Mouse (Mus musculus) CH12.LX (cell line): Measurements from ENCODE around the gene Nek6. TPM values are rescaled to one million over a fixed set of nuclear protein-coding genes. Genes with fewer than 3 reads are reported as not detected.

ENCODE experiments used
- DNase-seq: peaks from one replicate; pipeline ENCODE4 v3.0.0-alpha.2; 2013; ENCODE audit errors: extremely low read depth
- H3K27ac ChIP-seq: 2 replicates; pipeline ENCODE4 v1.5.1; 2012; ENCODE audit warnings: low read depth, mild to moderate bottlenecking, control low read depth, moderate library complexity; ENCODE audit not compliant: insufficient read depth
- H3K27me3 ChIP-seq: replicated peaks from 2 replicates; pipeline ENCODE3; 2012; ENCODE audit warnings: inconsistent platforms
- H3K36me3 ChIP-seq, 2 experiments: replicated peaks in 1 of 2; 2 replicates each; pipeline versions ENCODE3 to v1.6.1; 2012; ENCODE audit warnings: inconsistent platforms in 1 of 2, low read length in 1 of 2, mild to moderate bottlenecking in 1 of 2, mixed read lengths in 1 of 2, moderate library complexity in 1 of 2; ENCODE audit not compliant: control insufficient read depth in 1 of 2, insufficient read depth in 1 of 2
- H3K4me1 ChIP-seq, 2 experiments: 2 replicates each; pipeline ENCODE4 v1.6.1; 2012; ENCODE audit warnings: inconsistent platforms in 1 of 2, moderate library complexity in 1 of 2; ENCODE audit not compliant: insufficient read depth in 2 of 2, control insufficient read depth in 1 of 2
- H3K4me2 ChIP-seq: 2 replicates; pipeline ENCODE4 v1.6.1; 2012; ENCODE audit warnings: low read depth, mild to moderate bottlenecking, control low read depth; ENCODE audit not compliant: poor library complexity, insufficient read depth, severe bottlenecking
- H3K4me3 ChIP-seq, 3 experiments: fragments of 150-350 bp in 1 of 3; sonication (generic) in 1 of 3; replicated peaks in 1 of 3; 2 replicates each; pipeline versions ENCODE3 to v1.5.1; 2011 to 2012; ENCODE audit warnings: low read depth in 2 of 3, low read length in 2 of 3, mild to moderate bottlenecking in 2 of 3, moderate library complexity in 2 of 3, control low read depth in 1 of 3, improper control_type of control experiment in 1 of 3, inconsistent platforms in 1 of 3, mixed read lengths in 1 of 3; ENCODE audit not compliant: poor library complexity in 1 of 3
- H3K79me2 ChIP-seq: replicated peaks from 2 replicates; pipeline ENCODE4 v1.6.1; 2012; ENCODE audit warnings: mild to moderate bottlenecking, moderate library complexity; ENCODE audit not compliant: control insufficient read depth, poor library complexity, insufficient read depth, severe bottlenecking; ENCODE audit errors: extremely low read depth
- H3K9ac ChIP-seq: 2 replicates; pipeline ENCODE4 v1.6.1; 2012; ENCODE audit warnings: low read depth, mild to moderate bottlenecking, control low read depth, moderate library complexity; ENCODE audit not compliant: insufficient read depth
- H3K9me3 ChIP-seq: replicated peaks from 2 replicates; pipeline ENCODE3; 2012; ENCODE audit warnings: low read length, inconsistent platforms, mixed read lengths
- E2F4 ChIP-seq: IDR thresholded peaks from 2 replicates; pipeline ENCODE4 v1.6.1; 2011; ENCODE audit warnings: low read depth, low read length, improper control_type of control experiment; ENCODE audit not compliant: insufficient replicate concordance
- EP300 ChIP-seq: IDR thresholded peaks from 2 replicates; pipeline ENCODE4 v1.6.1; 2011; ENCODE audit warnings: low read length, improper control_type of control experiment
- IRF4 ChIP-seq: IDR thresholded peaks from 2 replicates; pipeline ENCODE4 v1.6.1; 2014; ENCODE audit warnings: low read depth, mild to moderate bottlenecking, inconsistent platforms, low read length, improper control_type of control experiment
- JUND ChIP-seq: conservative IDR thresholded peaks from 2 replicates; pipeline ENCODE4 v1.6.1; 2011; ENCODE audit warnings: low read depth, low read length, improper control_type of control experiment
- MAZ ChIP-seq: IDR thresholded peaks from 2 replicates; pipeline ENCODE4 v1.6.1; 2012; ENCODE audit warnings: low read depth, mild to moderate bottlenecking, inconsistent platforms, low read length, improper control_type of control experiment, moderate library complexity
- MEF2A ChIP-seq: IDR thresholded peaks from 2 replicates; pipeline ENCODE4 v1.6.1; 2014; ENCODE audit warnings: low read depth, mild to moderate bottlenecking, inconsistent platforms, low read length, improper control_type of control experiment, borderline replicate concordance
- NELFE ChIP-seq: IDR thresholded peaks from 2 replicates; pipeline ENCODE4 v1.6.1; 2011; ENCODE audit warnings: low read depth, low read length, improper control_type of control experiment
- POLR2A ChIP-seq: IDR thresholded peaks from 2 replicates; pipeline ENCODE4 v1.6.1; 2011; ENCODE audit warnings: low read depth, mild to moderate bottlenecking, improper control_type of control experiment, low read length
- RAD21 ChIP-seq: IDR thresholded peaks from 2 replicates; pipeline ENCODE4 v1.6.1; 2011; ENCODE audit warnings: low read depth, mild to moderate bottlenecking, low read length, improper control_type of control experiment, moderate library complexity
- SIN3A ChIP-seq: IDR thresholded peaks from 2 replicates; pipeline ENCODE4 v1.6.1; 2012; ENCODE audit warnings: low read length, improper control_type of control experiment, inconsistent platforms
- ZC3H11A ChIP-seq: IDR thresholded peaks from 2 replicates; pipeline ENCODE4 v1.6.1; 2012; ENCODE audit warnings: low read depth, mild to moderate bottlenecking, inconsistent platforms, low read length, improper control_type of control experiment
- dilution Hi-C: fragments of 300-500 bp; cut with MboI; formaldehyde crosslinking; loops from 2 replicates; pipeline ENCODE4 v1.14.3; 2020; ENCODE audit warnings: low sequenced_read_pairs; ENCODE audit not compliant: extremely low pct_unique_long_range_greater_than_20kb, extremely low pct_ligation_motif_present
- in situ Hi-C: fragments of 300-500 bp; cut with MboI; formaldehyde crosslinking; loops from 3 replicates; pipeline ENCODE4 v1.14.3; 2019; ENCODE audit warnings: low sequenced_read_pairs, low pct_ligation_motif_present, low pct_unique_long_range_greater_than_20kb, mixed read lengths
- polyA plus RNA-seq: library from polyadenylated mRNA; unstranded; fragments of >175 nt; gene quantifications from 2 replicates; pipeline ENCODE4 v1.2.1, GENCODE M21; 2012; ENCODE audit warnings: low read depth; ENCODE audit not compliant: insufficient read length
- total RNA-seq, 2 experiments: library from RNA; depleted of rRNA; stranded (reverse); fragments of 300-350 nt in 1 of 2; fragments of >200 nt in 1 of 2; gene quantifications; 2 replicates each; pipeline ENCODE4 v1.2.3; 2012 to 2014

Nek6 gene
- total and polyA plus RNA-seq, 3 experiments: 31.0 to 39.9 (median 36.7) TPM

DNA sequence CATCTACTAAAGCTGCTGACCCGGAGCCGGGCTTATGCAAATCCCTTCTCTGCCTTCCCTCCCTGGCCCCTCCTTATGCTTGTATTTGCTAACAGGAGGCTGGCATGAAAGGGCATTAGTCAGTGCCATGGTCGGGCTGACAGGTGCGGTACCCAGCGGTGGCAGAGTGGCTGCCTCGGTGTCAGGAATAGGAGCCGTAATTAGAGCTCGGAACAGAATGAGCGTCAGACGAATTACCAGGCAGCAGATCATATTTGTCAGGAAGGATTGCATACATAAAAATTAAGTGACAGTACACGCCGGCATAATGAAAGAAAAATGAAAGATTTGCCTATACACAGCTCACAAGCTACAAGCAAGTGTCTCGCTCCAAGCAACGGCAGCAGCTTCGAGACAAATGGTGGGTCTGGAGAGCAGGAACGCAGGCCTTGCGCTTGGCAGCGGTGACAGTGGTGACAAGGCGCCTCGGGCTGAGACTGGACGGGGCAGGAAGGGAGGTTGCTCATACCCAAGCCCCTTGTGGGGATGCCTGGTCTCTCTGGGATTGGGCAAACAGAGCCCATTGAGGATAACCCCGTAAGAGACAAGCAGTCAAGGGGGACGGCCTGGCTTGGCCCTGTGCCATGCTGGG is 60.6 kb downstream of the Nek6 start:
- Histone ChIP-seq H3K27ac (no peak overlapping the region), H3K4me2 (no peak overlapping the region), H3K9ac (no peak overlapping the region), H3K27me3 (no peaks in the 10 kb centered on the region), H3K4me3 (no peak overlapping the region), H3K4me1 (peaks cover 8 to 22% of the 10 kb centered on the region in 2 experiments; a peak in 2 of 4 replicates), H3K79me2 (no peaks in the 10 kb centered on the region), H3K9me3 (peaks cover 2% of the 10 kb centered on the region), H3K36me3 (peaks cover 61 to 96% of the 10 kb centered on the region in 2 experiments)
- in situ Hi-C loops: no loop called here
- no peak for DNase-seq
- TF ChIP-seq POLR2A (no peak), JUND (no peak), RAD21 (no peak), ZC3H11A (no peak), MAZ (no peak), MEF2A (no peak), SIN3A (no peak), NELFE (no peak), IRF4 (no peak), E2F4 (no peak), EP300 (no peak)
- dilution Hi-C loops: no loop called here

DNA sequence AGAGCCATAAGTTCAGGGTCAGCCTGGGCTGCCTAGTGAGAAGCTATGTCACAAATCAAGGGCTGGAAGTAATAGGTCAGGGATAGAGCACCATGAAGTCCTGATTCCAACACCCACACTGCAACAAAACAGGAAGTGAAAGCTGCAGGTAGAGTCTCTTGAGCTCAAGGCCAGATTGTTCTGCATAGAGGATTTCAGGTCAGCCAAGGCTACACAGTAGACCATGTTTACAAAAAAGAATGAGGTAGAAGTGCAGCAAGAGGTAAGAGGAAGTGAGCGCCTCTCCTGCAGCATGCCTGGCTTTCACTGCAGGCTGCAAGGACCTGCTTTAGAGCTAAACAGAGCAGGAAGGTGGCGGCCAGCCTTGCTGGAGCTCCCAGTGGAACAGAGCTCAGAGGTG is 63.3 kb downstream of the Nek6 start:
- Histone ChIP-seq H3K4me3 (no peak overlapping the region), H3K27me3 (no peaks in the 10 kb centered on the region), H3K36me3 (peaks cover 59 to 97% of the 10 kb centered on the region in 2 experiments), H3K9ac (no peak overlapping the region), H3K4me2 (no peak overlapping the region), H3K9me3 (peaks cover 2% of the 10 kb centered on the region), H3K4me1 (peaks cover 8 to 22% of the 10 kb centered on the region in 2 experiments; a peak in 2 of 4 replicates), H3K27ac (no peak overlapping the region)
- DNase-seq: peak; percentile 27
- in situ Hi-C loops: no loop called here
- TF ChIP-seq ZC3H11A (no peak), IRF4 (peak; percentile 66), EP300 (0 out of 2 replicates have a peak, but pooled peaks have one; percentile 39)
- TF ChIP-seq, all 38 proteins: peak for 2
- H3K79me2 ChIP-seq: no peaks in the 10 kb centered on the region
- dilution Hi-C loops: no loop called here
